Mouse (Mus musculus) MEL (cell line): ENCODE data around the gene Hmcn2. TPM values are rescaled to one million over a fixed set of nuclear protein-coding genes. Genes with fewer than 3 reads are reported as not detected.

ENCODE experiments used
- DNase-seq: peaks from one replicate; pipeline ENCODE4 v3.0.0; 2011; ENCODE audit warnings: low read depth, low spot score
- H3K27ac ChIP-seq: 2 replicates; pipeline ENCODE4 v1.5.1; 2012; ENCODE audit warnings: low read depth, mild to moderate bottlenecking, control low read depth, low read length, moderate library complexity; ENCODE audit not compliant: control insufficient read depth
- H3K27me3 ChIP-seq, 2 experiments: fragments of 150-350 bp in 1 of 2; sonication (generic) in 1 of 2; 2 replicates each; pipeline ENCODE4 v1.6.1; 2012; ENCODE audit warnings: low read length in 2 of 2, mild to moderate bottlenecking in 2 of 2, improper control_type of control experiment in 1 of 2, moderate library complexity in 1 of 2; ENCODE audit not compliant: insufficient read depth in 2 of 2, control insufficient read depth in 1 of 2
- H3K36me3 ChIP-seq, 2 experiments: 2 replicates each; pipeline ENCODE4 v1.6.1; 2012 to 2014; ENCODE audit warnings: low read length in 2 of 2, improper control_type of control experiment in 1 of 2, inconsistent platforms in 1 of 2, mild to moderate bottlenecking in 1 of 2; ENCODE audit not compliant: insufficient read depth in 2 of 2, control insufficient read depth in 1 of 2
- H3K4me1 ChIP-seq, 2 experiments: fragments of 150-350 bp in 1 of 2; sonication (generic) in 1 of 2; 2 replicates each; pipeline ENCODE4 v1.6.1; 2012; ENCODE audit warnings: low read length in 2 of 2, improper control_type of control experiment in 1 of 2, mild to moderate bottlenecking in 1 of 2; ENCODE audit not compliant: insufficient read depth in 2 of 2, control insufficient read depth in 1 of 2
- H3K4me3 ChIP-seq, 2 experiments: fragments of 150-350 bp in 1 of 2; sonication (generic) in 1 of 2; 2 replicates each; pipeline ENCODE4 v1.5.1; 2012; ENCODE audit warnings: low read depth in 2 of 2, low read length in 2 of 2, mild to moderate bottlenecking in 2 of 2, moderate library complexity in 2 of 2, control low read depth in 1 of 2, improper control_type of control experiment in 1 of 2; ENCODE audit not compliant: control insufficient read depth in 1 of 2, insufficient read depth in 1 of 2
- H3K79me2 ChIP-seq: 2 replicates; pipeline ENCODE4 v1.6.1; 2012; ENCODE audit warnings: mild to moderate bottlenecking, low read length, moderate library complexity; ENCODE audit not compliant: control insufficient read depth, poor library complexity, insufficient read depth
- H3K9ac ChIP-seq: 2 replicates; pipeline ENCODE4 v1.6.1; 2012; ENCODE audit warnings: low read depth, mild to moderate bottlenecking, control low read depth, low read length, moderate library complexity; ENCODE audit not compliant: control insufficient read depth, poor library complexity, severe bottlenecking
- H3K9me3 ChIP-seq: fragments of 150-350 bp; sonication (generic); replicated peaks from 2 replicates; pipeline ENCODE4 v1.6.1; 2012; ENCODE audit warnings: mild to moderate bottlenecking, low read length, improper control_type of control experiment, moderate library complexity; ENCODE audit not compliant: insufficient read depth
- BHLHE40 ChIP-seq: IDR thresholded peaks from 2 replicates; pipeline ENCODE4 v1.6.1; 2012; ENCODE audit warnings: low read depth, mild to moderate bottlenecking, inconsistent platforms, low read length, improper control_type of control experiment, borderline replicate concordance
- CHD1 ChIP-seq: IDR thresholded peaks from 2 replicates; pipeline ENCODE4 v1.6.1; 2012; ENCODE audit warnings: low read depth, mild to moderate bottlenecking, inconsistent platforms, low read length, improper control_type of control experiment
- CTCF ChIP-seq, 3 experiments: IDR thresholded peaks in 2 of 3; conservative IDR thresholded peaks in 1 of 3; 2 replicates each; pipeline ENCODE4 v1.5.1; 2011 to 2012; ENCODE audit warnings: low read length in 3 of 3, low read depth in 2 of 3, mild to moderate bottlenecking in 2 of 3, improper control_type of control experiment in 1 of 3, inconsistent platforms in 1 of 3, mixed read lengths in 1 of 3, moderate library complexity in 1 of 3; ENCODE audit not compliant: control insufficient read depth in 1 of 3, insufficient read depth in 1 of 3, poor library complexity in 1 of 3, severe bottlenecking in 1 of 3
- EP300 ChIP-seq, 2 experiments: IDR thresholded peaks; 2 replicates each; pipeline ENCODE4 v1.6.1; 2011; ENCODE audit warnings: improper control_type of control experiment in 2 of 2, low read length in 2 of 2, low read depth in 1 of 2, mild to moderate bottlenecking in 1 of 2
- HCFC1 ChIP-seq: IDR thresholded peaks from 2 replicates; pipeline ENCODE4 v1.6.1; 2012; ENCODE audit warnings: low read depth, mild to moderate bottlenecking, inconsistent platforms, low read length, improper control_type of control experiment, moderate library complexity
- JUND ChIP-seq: IDR thresholded peaks from 2 replicates; pipeline ENCODE4 v1.6.1; 2011; ENCODE audit warnings: low read depth, mild to moderate bottlenecking, improper control_type of control experiment, low read length
- KAT2A ChIP-seq: conservative IDR thresholded peaks from 2 replicates; pipeline ENCODE4 v1.6.1; 2012; ENCODE audit warnings: low read depth, low read length, improper control_type of control experiment, inconsistent platforms
- MAX ChIP-seq: IDR thresholded peaks from 2 replicates; pipeline ENCODE4 v1.6.1; 2011; ENCODE audit warnings: low read length, improper control_type of control experiment
- MAZ ChIP-seq: IDR thresholded peaks from 2 replicates; pipeline ENCODE4 v1.6.1; 2012; ENCODE audit warnings: low read depth, mild to moderate bottlenecking, inconsistent platforms, low read length, improper control_type of control experiment
- MYC ChIP-seq: IDR thresholded peaks from 2 replicates; pipeline ENCODE4 v1.6.1; 2011; ENCODE audit warnings: low read depth, mild to moderate bottlenecking, low read length, improper control_type of control experiment, moderate library complexity
- POLR2AphosphoS5 ChIP-seq: IDR thresholded peaks from 2 replicates; pipeline ENCODE4 v1.6.1; 2012; ENCODE audit warnings: low read depth, borderline replicate concordance, mild to moderate bottlenecking, inconsistent platforms, low read length, moderate library complexity, mixed read lengths
- RAD21 ChIP-seq: IDR thresholded peaks from 2 replicates; pipeline ENCODE4 v1.6.1; 2011; ENCODE audit warnings: mild to moderate bottlenecking, low read depth, low read length, improper control_type of control experiment
- RCOR1 ChIP-seq: IDR thresholded peaks from 2 replicates; pipeline ENCODE4 v1.6.1; 2012; ENCODE audit warnings: low read depth, mild to moderate bottlenecking, inconsistent platforms, low read length, improper control_type of control experiment
- SIN3A ChIP-seq: IDR thresholded peaks from 2 replicates; pipeline ENCODE4 v1.6.1; 2012; ENCODE audit warnings: low read length, improper control_type of control experiment, inconsistent platforms
- SMC3 ChIP-seq: IDR thresholded peaks from 2 replicates; pipeline ENCODE4 v1.6.1; 2011; ENCODE audit warnings: low read depth, low read length, improper control_type of control experiment
- TCF12 ChIP-seq: IDR thresholded peaks from 2 replicates; pipeline ENCODE4 v1.6.1; 2014; ENCODE audit warnings: low read depth, mild to moderate bottlenecking, inconsistent platforms, low read length, improper control_type of control experiment, moderate library complexity
- USF1 ChIP-seq: IDR thresholded peaks from 2 replicates; pipeline ENCODE4 v1.6.1; 2014; ENCODE audit warnings: low read depth, mild to moderate bottlenecking, inconsistent platforms, low read length, improper control_type of control experiment, moderate library complexity
- ZC3H11A ChIP-seq: IDR thresholded peaks from 2 replicates; pipeline ENCODE4 v1.6.1; 2012; ENCODE audit warnings: low read depth, mild to moderate bottlenecking, inconsistent platforms, low read length, improper control_type of control experiment
- ZNF384 ChIP-seq: IDR thresholded peaks from 2 replicates; pipeline ENCODE4 v1.6.1; 2012; ENCODE audit warnings: low read depth, mild to moderate bottlenecking, inconsistent platforms, low read length, improper control_type of control experiment
- polyA plus RNA-seq, 2 experiments: library from polyadenylated mRNA; stranded (reverse) in 1 of 2; unstranded in 1 of 2; fragments of >175 nt in 1 of 2; fragments of >200 nt in 1 of 2; gene quantifications; 2 replicates each; pipeline versions ENCODE4 v1.2.1 to v1.2.4; 2012; ENCODE audit warnings: low replicate concordance in 2 of 2, low read depth in 1 of 2; ENCODE audit not compliant: insufficient read length in 2 of 2, insufficient read depth in 1 of 2, missing spikeins in 1 of 2
- total RNA-seq: library from RNA; depleted of rRNA; stranded (reverse); fragments of 300-350 nt; gene quantifications from 2 replicates; pipeline ENCODE4 v1.2.3, GENCODE M21; 2012

Hmcn2 gene
- total and polyA plus RNA-seq, 3 experiments = 0.18 TPM; not detected in 2

- Histone ChIP-seq H3K9ac (no peak overlapping the region), H3K27ac (no peak overlapping the region), H3K9me3 (no peaks in the 10 kb centered on the region), H3K36me3 (no peaks in the 10 kb centered on the region), H3K4me1 (no peaks in the 10 kb centered on the region), H3K4me3 (no peak overlapping the region)
- TF ChIP-seq CTCF (IDR thresholded peaks at IDR 0.05 in 2 of 3, conservative IDR thresholded peaks at IDR 0.05 in 1 of 3; ENCODE audit: control insufficient read depth in 1 of 3, insufficient read depth in 1 of 3, low read depth in 2 of 3, low read length in 3 of 3, poor library complexity in 1 of 3, severe bottlenecking in 1 of 3) (peak; percentile 89 to 100 (median 98); a peak in 5 of 6 replicates), TCF12 (peak; percentile 30; the same call in 1 of the 2 replicates), EP300 (IDR thresholded peaks at IDR 0.05; ENCODE audit: low read depth in 1 of 2, low read length in 2 of 2) (no peak), SMC3 (peak; percentile 92), BHLHE40 (peak; percentile 65), HCFC1 (peak; percentile 37; the same call in 1 of the 2 replicates), ZNF384 (peak; percentile 75), POLR2AphosphoS5 (no peak), MAX (no peak), RAD21 (peak; percentile 66), ZC3H11A (peak; percentile 73), KAT2A (no peak), USF1 (0 out of 2 replicates have a peak, but pooled peaks have one; percentile 16), MAZ (no peak), RCOR1 (peak; percentile 29; the same call in 1 of the 2 replicates), SIN3A (peak; percentile 48; the same call in 1 of the 2 replicates), CHD1 (no peak), JUND (peak; percentile 92; the same call in 1 of the 2 replicates)
- TF ChIP-seq, all 39 proteins: peak for 12
- peak; percentile 70 for DNase-seq
- Histone ChIP-seq H3K27me3 (no peaks in the 10 kb centered on the region), H3K79me2 (no peaks in the 10 kb centered on the region)
Measured at GRCm38 (mm10) chr2:31291421-31291820, 22.8 kb upstream of the Hmcn2 start.

GRCm38 (mm10) chr2:31294985-31295384, 19.2 kb upstream of the Hmcn2 start:
- H3K27me3 ChIP-seq = no peaks in the 10 kb centered on the region
- TF ChIP-seq SMC3 = peak; percentile 77
- peak; percentile 59; the same call in 1 of the 2 replicates for TF ChIP-seq RCOR1
- TF ChIP-seq ZC3H11A = 0 out of 2 replicates have a peak, but pooled peaks have one; percentile 17
- no peak for TF ChIP-seq MYC
- no peak for TF ChIP-seq ZNF384
- peak; percentile 45 for TF ChIP-seq RAD21
- peak; percentile 90 to 97 (median 91) for TF ChIP-seq CTCF (IDR thresholded peaks at IDR 0.05 in 2 of 3, conservative IDR thresholded peaks at IDR 0.05 in 1 of 3; ENCODE audit: control insufficient read depth in 1 of 3, insufficient read depth in 1 of 3, low read depth in 2 of 3, low read length in 3 of 3, poor library complexity in 1 of 3, severe bottlenecking in 1 of 3)
- TF ChIP-seq HCFC1 = 0 out of 2 replicates have a peak, but pooled peaks have one; percentile 40
- no peak for TF ChIP-seq SIN3A
- no peak for TF ChIP-seq USF1
- no peak for TF ChIP-seq KAT2A
- H3K36me3 ChIP-seq = no peaks in the 10 kb centered on the region
- no peaks in the 10 kb centered on the region; a peak in 2 of 4 replicates for H3K4me1 ChIP-seq
- peak; percentile 73 for DNase-seq
- no peak overlapping the region for H3K9ac ChIP-seq
- no peaks in the 10 kb centered on the region for H3K9me3 ChIP-seq
- no peaks in the 10 kb centered on the region; the same call in 1 of the 2 replicates for H3K79me2 ChIP-seq
- H3K4me3 ChIP-seq = no peak overlapping the region
- no peak overlapping the region for H3K27ac ChIP-seq
